Mouse (Mus musculus): ENCODE results near the gene Myo3a. TPM values are rescaled to one million over a fixed set of nuclear protein-coding genes. Genes with fewer than 3 reads are reported as not detected.

Gene Myo3a
- polyA plus RNA-seq, 1 experiment from 2014 or later, result not detected

Small RNAs within 50 kb of the gene (microRNA-seq; reads per million reads assigned to microRNA genes)
- gene Gm23636 (not detected), gene Mir3967 (not detected)
